Mouse (Mus musculus): Measurements from ENCODE around the gene Apoe. TPM values are rescaled to one million over a fixed set of nuclear protein-coding genes. Genes with fewer than 3 reads are reported as not detected.

The Apoe gene
- total and polyA plus RNA-seq, 3 experiments: 33.3 to 61.4 TPM; not detected in 1

- H3K9me3 ChIP-seq (replicated peaks; ENCODE audit: insufficient read depth, low read length): no peaks in the 10 kb centered on the region
- H3K4me3 ChIP-seq (ENCODE audit: control insufficient read depth in 1 of 2, insufficient read depth in 1 of 2, low read depth in 2 of 2, low read length in 2 of 2): no peak overlapping the region
- no peak for DNase-seq (ENCODE audit: low read depth, low spot score)
- H3K4me1 ChIP-seq (ENCODE audit: control insufficient read depth in 1 of 2, insufficient read depth in 2 of 2, low read length in 2 of 2): peaks cover 8 to 17% of the 10 kb centered on the region in 2 experiments
- H3K9ac ChIP-seq (ENCODE audit: control insufficient read depth, low read depth, low read length, poor library complexity, severe bottlenecking): no peak overlapping the region
- no peaks in the 10 kb centered on the region for H3K79me2 ChIP-seq (ENCODE audit: control insufficient read depth, insufficient read depth, low read length, poor library complexity)
- no peaks in the 10 kb centered on the region for H3K27me3 ChIP-seq (ENCODE audit: control insufficient read depth in 1 of 2, insufficient read depth in 2 of 2, low read length in 2 of 2)
- no peak overlapping the region for H3K27ac ChIP-seq (ENCODE audit: control insufficient read depth, low read depth, low read length)
- peaks cover 0 to 12% of the 10 kb centered on the region in 2 experiments; a peak in 2 of 4 replicates for H3K36me3 ChIP-seq (ENCODE audit: control insufficient read depth in 1 of 2, insufficient read depth in 2 of 2, low read length in 2 of 2)
- no peak for TF ChIP-seq GATA1 (IDR thresholded peaks at IDR 0.05; ENCODE audit: low read depth, low read length)
Measured at GRCm38 (mm10) chr7:19744590-19745385, 45.8 kb upstream of the Apoe start.

- TF ChIP-seq NRF1 (IDR thresholded peaks at IDR 0.05; ENCODE audit: insufficient read depth, low read depth, low read length, poor library complexity, severe bottlenecking): no peak
- no peak for DNase-seq (ENCODE audit: low read depth, low spot score)
- peaks cover 8 to 17% of the 10 kb centered on the region in 2 experiments for H3K4me1 ChIP-seq (ENCODE audit: control insufficient read depth in 1 of 2, insufficient read depth in 2 of 2, low read length in 2 of 2)
Measured at GRCm38 (mm10) chr7:19743791-19744190, 44.8 kb upstream of the Apoe start.

GRCm38 (mm10) chr7:19742468-19742867 lies 43.5 kb upstream of the Apoe start:
- H3K27me3 ChIP-seq (ENCODE audit: control insufficient read depth in 1 of 2, insufficient read depth in 2 of 2, low read length in 2 of 2): no peaks in the 10 kb centered on the region
- no peak for DNase-seq (ENCODE audit: low read depth, low spot score)
- H3K9me3 ChIP-seq (replicated peaks; ENCODE audit: insufficient read depth, low read length): no peaks in the 10 kb centered on the region
- H3K79me2 ChIP-seq (ENCODE audit: control insufficient read depth, insufficient read depth, low read length, poor library complexity): no peaks in the 10 kb centered on the region
- H3K36me3 ChIP-seq (ENCODE audit: control insufficient read depth in 1 of 2, insufficient read depth in 2 of 2, low read length in 2 of 2): peaks cover 0 to 9% of the 10 kb centered on the region in 2 experiments; a peak in 2 of 4 replicates
- H3K27ac ChIP-seq (ENCODE audit: control insufficient read depth, low read depth, low read length): no peak overlapping the region
- peaks cover 7 to 13% of the 10 kb centered on the region in 2 experiments; a peak in 3 of 4 replicates for H3K4me1 ChIP-seq (ENCODE audit: control insufficient read depth in 1 of 2, insufficient read depth in 2 of 2, low read length in 2 of 2)
- no peak overlapping the region for H3K4me3 ChIP-seq (ENCODE audit: control insufficient read depth in 1 of 2, insufficient read depth in 1 of 2, low read depth in 2 of 2, low read length in 2 of 2)
- H3K9ac ChIP-seq (ENCODE audit: control insufficient read depth, low read depth, low read length, poor library complexity, severe bottlenecking): no peak overlapping the region
- TF ChIP-seq MXI1 (IDR thresholded peaks at IDR 0.05; ENCODE audit: low read depth, low read length) (no peak), USF2 (IDR thresholded peaks at IDR 0.05; ENCODE audit: borderline replicate concordance in 1 of 2, insufficient read depth in 1 of 2, low read depth in 1 of 2, low read length in 2 of 2) (no peak), TAL1 (IDR thresholded peaks at IDR 0.05; ENCODE audit: low read length) (no peak), JUND (IDR thresholded peaks at IDR 0.05; ENCODE audit: low read depth, low read length) (no peak)

More at GRCm38 (mm10) chr7:19743791-19744190, 44.8 kb upstream of the Apoe start:
- Histone ChIP-seq H3K36me3 (ENCODE audit: control insufficient read depth in 1 of 2, insufficient read depth in 2 of 2, low read length in 2 of 2) (peaks cover 0 to 12% of the 10 kb centered on the region in 2 experiments; a peak in 2 of 4 replicates), H3K27me3 (ENCODE audit: control insufficient read depth in 1 of 2, insufficient read depth in 2 of 2, low read length in 2 of 2) (no peaks in the 10 kb centered on the region), H3K9ac (ENCODE audit: control insufficient read depth, low read depth, low read length, poor library complexity, severe bottlenecking) (no peak overlapping the region), H3K79me2 (ENCODE audit: control insufficient read depth, insufficient read depth, low read length, poor library complexity) (no peaks in the 10 kb centered on the region), H3K27ac (ENCODE audit: control insufficient read depth, low read depth, low read length) (no peak overlapping the region), H3K9me3 (replicated peaks; ENCODE audit: insufficient read depth, low read length) (no peaks in the 10 kb centered on the region), H3K4me3 (ENCODE audit: control insufficient read depth in 1 of 2, insufficient read depth in 1 of 2, low read depth in 2 of 2, low read length in 2 of 2) (no peak overlapping the region)

All from MEL (cell line).